In genomic region chr16:84875718-84876035, GRCm38 (mm10) we compare ENCODE assay signal across 15 mouse cellular contexts. TPM values are rescaled to one million over a fixed set of nuclear protein-coding genes. Genes with fewer than 3 reads are reported as not detected.
DNase-seq lines count a peak whose midpoint lies in the region; ATAC-seq lines count a peak whose summit lies in the region.
"Had no signal": no experiment of that assay in that cellular context is flagged by ENCODE, and none has a peak within 500 bp of the region (broad histone marks: within the 10 kb centered on the region; RNA-seq: fewer than 3 reads in every experiment).

No protein-coding gene starts in this region.

- intact Hi-C loops in left cerebral cortex, postnatal 4 days (cut with DNase I) = no loop called here
- intact Hi-C loops in left cerebral cortex, postnatal 36 days (cut with DNase I) = loop anchor here (5.0 kb wide), 1 partner anchor 802 kb away; no protein-coding TSS in a partner anchor
- intact Hi-C loops in heart, postnatal 25 days (cut with DNase I) = no loop called here

- H3K36me3 ChIP-seq in forebrain, embryonic 13.5 days (ENCODE audit: poor library complexity, severe bottlenecking) = no peaks in the 10 kb centered on the region
- no peaks in the 10 kb centered on the region for H3K36me3 ChIP-seq in forebrain, embryonic 12.5 days (replicated peaks)
- H3K36me3 ChIP-seq: limb, embryonic 12.5 days; midbrain, embryonic 12.5 days; neural tube, embryonic 13.5 days had no signal

- H3K27me3 ChIP-seq in forebrain, embryonic 13.5 days = no peaks in the 10 kb centered on the region
- H3K27me3 ChIP-seq in forebrain, embryonic 12.5 days = no peaks in the 10 kb centered on the region
- H3K27me3 ChIP-seq: limb, embryonic 12.5 days; midbrain, embryonic 12.5 days; neural tube, embryonic 13.5 days had no signal

- no peaks in the 10 kb centered on the region for H3K9me3 ChIP-seq in forebrain, embryonic 13.5 days (replicated peaks)
- no peaks in the 10 kb centered on the region for H3K9me3 ChIP-seq in forebrain, embryonic 12.5 days
- H3K9me3 ChIP-seq: limb, embryonic 12.5 days; midbrain, embryonic 12.5 days; neural tube, embryonic 13.5 days had no signal

- peak; percentile 70; the same call in 1 of the 2 replicates for ATAC-seq in forebrain, embryonic 13.5 days
- no peak for ATAC-seq in forebrain, embryonic 12.5 days (ENCODE audit: low FRiP score)
- ATAC-seq: liver, postnatal 0 days had no signal

- 76% methylated on average over 7 of the region's 7 CpGs for WGBS in forebrain, embryonic 13.5 days
- WGBS in forebrain, embryonic 12.5 days = 86% methylated on average over 7 of the region's 7 CpGs

- no peak overlapping the region for H3K9ac ChIP-seq in forebrain, embryonic 13.5 days
- no peak overlapping the region for H3K9ac ChIP-seq in forebrain, embryonic 12.5 days
- H3K9ac ChIP-seq: limb, embryonic 12.5 days; liver, postnatal 0 days; midbrain, embryonic 12.5 days; neural tube, embryonic 13.5 days had no signal

- peak overlapping the region; percentile 10; the same call in 1 of the 2 replicates for H3K27ac ChIP-seq in forebrain, embryonic 13.5 days
- H3K27ac ChIP-seq in forebrain, embryonic 12.5 days = no peak overlapping the region
- H3K27ac ChIP-seq: limb, embryonic 12.5 days; midbrain, embryonic 12.5 days; neural tube, embryonic 13.5 days had no signal

- peaks cover 18% of the 10 kb centered on the region for H3K4me1 ChIP-seq in forebrain, embryonic 13.5 days
- peaks cover 8% of the 10 kb centered on the region for H3K4me1 ChIP-seq in forebrain, embryonic 12.5 days
- H3K4me1 ChIP-seq: limb, embryonic 12.5 days had no signal

- no peak overlapping the region for H3K4me3 ChIP-seq in forebrain, embryonic 13.5 days
- no peak overlapping the region for H3K4me3 ChIP-seq in forebrain, embryonic 12.5 days (replicated peaks)
- H3K4me3 ChIP-seq: limb, embryonic 12.5 days; midbrain, embryonic 12.5 days; neural tube, embryonic 13.5 days had no signal

- 0 out of 2 replicates have a peak overlapping the region, but pooled peaks have one; percentile 14 for H3K4me2 ChIP-seq in forebrain, embryonic 13.5 days
- no peak overlapping the region for H3K4me2 ChIP-seq in forebrain, embryonic 12.5 days
- H3K4me2 ChIP-seq: limb, embryonic 12.5 days; midbrain, embryonic 12.5 days; neural tube, embryonic 13.5 days had no signal

- DNase-seq in left cerebral cortex, adult 11 months (ENCODE audit: low spot score) = peak; percentile 6
- DNase-seq in left cerebral cortex, postnatal 4 days = no peak
- peak; percentile 28 for DNase-seq in layer of hippocampus, adult 11-12 months (ENCODE audit: low spot score)
- peak; percentile 25 to 42 for DNase-seq in left cerebral cortex, postnatal 36 days (ENCODE audit: low spot score in 2 of 2)
- DNase-seq in heart, postnatal 25 days (ENCODE audit: low spot score) = no peak
- DNase-seq in heart, adult 18-20 months = no peak
- DNase-seq: adrenal gland, postnatal 36 days; kidney, adult 8-10 months; liver, postnatal 0 days; thymus, adult 18-20 months had no signal

RNA-seq across cellular contexts. Expression of gene Atp5j, which starts 40.3 kb away (rescaled TPM):
- 866 and 917 TPM in 2 replicates for polyA plus RNA-seq in forebrain, embryonic 13.5 days (2015; fragmentation: Nextera tagmentation; extraction: Ambion mirVana)
- 751 and 758 TPM in 2 replicates for polyA plus RNA-seq in forebrain, embryonic 12.5 days (2016; fragmentation: Nextera tagmentation; extraction: Ambion mirVana)
- total RNA-seq in left cerebral cortex, postnatal 4 days (2021) = 100 to 1,000 TPM; 264 to 276 TPM
- total RNA-seq in left cerebral cortex, postnatal 36 days (2021) = 100 to 1,000 TPM; 366 to 378 TPM
- 1,000 to 10,000 TPM; 1,789 to 1,861 TPM for total RNA-seq in heart, postnatal 25 days (2021)
- total RNA-seq in heart, adult 18-20 months (2021) = 1,000 to 10,000 TPM; 1,761 to 1,766 TPM

RNA-seq across cellular contexts. Expression of gene Gabpa, which starts 41.0 kb away (rescaled TPM):
- polyA plus RNA-seq in forebrain, embryonic 13.5 days (2015; fragmentation: Nextera tagmentation; extraction: Ambion mirVana) = 27.4 and 29.3 TPM in 2 replicates
- 39.4 and 40.3 TPM in 2 replicates for polyA plus RNA-seq in forebrain, embryonic 12.5 days (2016; fragmentation: Nextera tagmentation; extraction: Ambion mirVana)
- total RNA-seq in left cerebral cortex, postnatal 4 days (2021) = 10 to 100 TPM; 26.1 to 26.7 TPM
- 10 to 100 TPM; 16.4 to 24.0 TPM for total RNA-seq in left cerebral cortex, postnatal 36 days (2021)
- total RNA-seq in heart, postnatal 25 days (2021) = 10 to 100 TPM; 38.5 to 43.0 TPM
- 10 to 100 TPM; 43.4 to 44.6 TPM for total RNA-seq in heart, adult 18-20 months (2021)

Comparison
In these comparisons a context has a peak if more than half of its experiments do, and no peak if none do; other contexts are left out.
1. DNase-seq: peak in left cerebral cortex, adult 11 months (single experiment), layer of hippocampus, adult 11-12 months (single experiment) and left cerebral cortex, postnatal 36 days (2 of 2); none in left cerebral cortex, postnatal 4 days (single experiment), heart, postnatal 25 days (single experiment) and heart, adult 18-20 months (0 of 2).
2. RNA of gene Atp5j, which starts 40.3 kb away (total RNA-seq): 1,789 to 1,861 TPM in heart, postnatal 25 days and 1,761 to 1,766 TPM in heart, adult 18-20 months; 366 to 378 TPM in left cerebral cortex, postnatal 36 days and 264 to 276 TPM in left cerebral cortex, postnatal 4 days; every median in the first group is over 4 times any median in the second.